Mouse (Mus musculus): ENCODE data around the gene Pax5.

GRCm38 (mm10) chr4:44518923-44519322 lies 191.4 kb downstream of the Pax5 start:
- TF ChIP-seq POLR2A (IDR thresholded peaks at IDR 0.05; ENCODE audit: borderline replicate concordance, low read depth, low read length) (no peak), CTCF (IDR thresholded peaks at IDR 0.05; ENCODE audit: low read depth, low read length) (no peak)
